Mouse (Mus musculus) left cerebral cortex, postnatal 36 days (tissue): ENCODE measurements around the gene Tnrc6a. TPM values are rescaled to one million over a fixed set of nuclear protein-coding genes. Genes with fewer than 3 reads are reported as not detected.
A peak's percentile ranks its signal among the peaks of the same experiment; 100 is the strongest.
"Not testable (repeated sequence)": the region's sequence is repeated elsewhere in the genome, so short reads cannot be mapped to it uniquely, and the experiment has no call there.

Experiments
- DNase-seq, 2 experiments: peaks; one replicate each; pipeline ENCODE4 v3.0.0; 2021 to 2022; ENCODE audit warnings: low spot score in 2 of 2, mixed read lengths in 1 of 2
- intact Hi-C: fragments of 180-260 bp; cut with DNase I; formaldehyde crosslinking; loops from one replicate; pipeline ENCODE4 v1.15.1; 2025
- total RNA-seq, 2 experiments: library from RNA; stranded (reverse); gene quantifications; 2 replicates each; pipeline ENCODE4 v1.2.3; 2021

Gene Tnrc6a
- 10 to 100 TPM; 43.5 to 59.0 TPM for total RNA-seq

DNA sequence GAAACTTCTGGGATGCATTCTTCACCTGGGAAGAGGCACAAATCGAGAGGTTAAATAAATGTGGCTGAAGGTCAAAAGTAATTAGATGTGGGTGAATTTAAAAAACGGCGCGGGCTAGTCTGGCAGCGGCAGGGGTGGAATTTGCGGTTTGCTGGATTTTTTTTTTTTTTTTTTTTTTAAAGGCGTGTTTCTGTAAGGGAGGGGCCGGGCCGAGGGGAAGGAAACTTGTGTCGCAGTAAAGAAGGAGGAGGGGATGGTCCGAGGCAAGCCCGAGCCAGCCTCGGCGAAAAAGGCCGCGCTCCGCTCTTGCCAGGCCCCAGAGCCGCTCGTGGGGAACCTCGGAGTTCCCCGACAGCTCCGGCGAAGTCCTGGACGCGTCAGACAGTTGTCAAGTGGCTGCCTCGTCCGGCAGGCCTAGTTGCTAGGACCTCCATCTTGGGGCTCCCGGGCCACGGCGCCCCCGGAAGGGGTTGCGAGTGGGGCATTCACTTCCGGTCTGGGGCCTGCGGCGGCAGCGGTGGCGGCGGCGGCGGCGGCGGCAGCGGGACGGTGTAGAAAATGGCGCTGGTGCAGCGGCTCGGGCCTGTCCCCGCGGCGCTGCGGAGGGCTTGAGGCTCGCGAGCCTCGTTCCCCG lies at the start of gene Tnrc6a:
Gene Tnrc6a, plus strand, starts transcription at position 221 of the 634 bp plus-strand sequence.
- DNase-seq, result peak; percentile 95 to 96
- intact Hi-C loops, result loop anchor here (1.0 to 10.0 kb wide), 3 partner anchors 39 to 89 kb away; no protein-coding TSS in a partner anchor

DNA sequence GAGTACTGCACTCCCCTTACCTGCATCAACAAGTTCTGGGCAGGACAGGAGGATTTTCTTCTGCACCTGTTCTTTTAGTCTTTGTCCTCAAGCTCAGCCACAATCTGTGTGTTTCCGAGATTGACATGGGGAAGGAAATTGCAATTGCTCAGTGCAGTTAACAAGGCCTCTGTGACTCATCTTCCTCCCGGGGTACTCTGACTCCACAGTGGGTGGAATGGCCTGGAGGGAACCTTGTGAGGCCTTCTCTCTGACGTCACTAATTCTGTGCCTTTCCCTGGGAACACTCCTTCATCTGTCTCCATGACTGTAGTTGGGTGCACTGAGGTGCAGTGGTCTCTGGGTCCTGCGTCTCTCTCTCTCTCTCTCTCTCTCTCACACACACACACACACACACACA lies 41.4 kb upstream of the Tnrc6a start:
- no peak for DNase-seq
- intact Hi-C loops, result loop anchor here (5.0 kb wide), 1 partner anchor 50 kb away; no protein-coding TSS in a partner anchor

DNA sequence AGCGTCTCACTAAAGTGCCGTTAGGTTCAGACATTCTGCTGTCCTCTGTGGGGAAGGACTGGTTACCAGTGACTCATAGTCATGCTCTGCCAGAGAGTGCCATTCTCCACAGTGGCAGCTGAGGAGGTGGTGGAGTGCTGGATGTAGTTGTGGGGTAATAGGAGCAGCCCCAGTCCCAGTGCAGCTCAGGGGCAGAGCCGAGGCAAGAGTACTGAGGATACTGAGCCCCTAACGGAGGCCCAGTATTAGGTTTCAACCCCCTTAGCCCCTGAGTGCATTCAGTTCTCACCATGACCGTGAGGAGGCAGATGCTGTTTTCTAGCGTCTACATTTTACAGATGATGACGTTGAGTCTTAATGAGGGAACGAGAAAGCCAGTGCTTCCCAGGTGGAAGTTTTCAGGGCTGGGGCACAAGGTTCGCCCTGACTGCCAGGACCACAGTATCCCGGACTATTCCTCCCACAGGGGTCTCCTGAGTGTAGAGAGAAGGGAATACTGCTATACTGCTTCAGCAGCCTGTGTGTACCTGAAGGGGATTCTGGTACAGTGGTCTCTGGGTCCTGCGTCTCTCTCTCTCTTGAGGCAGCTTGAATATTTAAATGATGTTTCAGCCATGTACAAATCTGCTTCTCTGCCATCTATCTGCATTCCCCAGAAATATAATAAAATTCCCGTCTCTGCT lies 40.1 kb upstream of the Tnrc6a start:
- intact Hi-C loops, result loop anchor here (1.0 to 5.0 kb wide), 2 partner anchors 41 to 51 kb away; no protein-coding TSS in a partner anchor
- DNase-seq, result peak; percentile 19 to 27

DNA sequence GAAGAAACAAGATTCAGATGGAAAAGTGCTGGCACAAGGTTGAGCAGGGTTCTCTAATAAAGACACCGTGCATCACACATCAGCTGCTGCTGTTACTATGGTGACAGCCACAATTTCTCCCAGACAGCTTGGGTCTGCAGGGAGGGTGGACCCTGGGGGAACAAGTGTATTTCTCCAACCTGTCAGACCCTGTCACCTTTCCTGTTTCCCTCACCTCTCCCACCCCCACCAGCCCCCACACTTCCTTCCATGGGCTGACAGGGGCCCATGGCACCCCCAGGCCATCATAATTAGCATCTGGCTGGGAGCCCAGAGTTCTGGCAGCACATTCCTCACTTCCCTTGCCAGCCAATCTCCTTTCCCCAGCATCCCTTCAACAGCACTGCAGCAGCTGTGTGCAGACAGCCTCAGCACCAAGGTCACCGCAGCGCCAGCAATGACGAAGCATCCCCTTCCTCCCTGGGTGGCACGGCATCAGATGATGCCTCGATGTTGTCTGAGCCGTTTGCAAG lies 39.4 kb upstream of the Tnrc6a start:
- intact Hi-C loops, result loop anchor here (1.0 to 5.0 kb wide), 2 partner anchors 40 to 52 kb away; no protein-coding TSS in a partner anchor
- DNase-seq, result peak; percentile 74 to 80

DNA sequence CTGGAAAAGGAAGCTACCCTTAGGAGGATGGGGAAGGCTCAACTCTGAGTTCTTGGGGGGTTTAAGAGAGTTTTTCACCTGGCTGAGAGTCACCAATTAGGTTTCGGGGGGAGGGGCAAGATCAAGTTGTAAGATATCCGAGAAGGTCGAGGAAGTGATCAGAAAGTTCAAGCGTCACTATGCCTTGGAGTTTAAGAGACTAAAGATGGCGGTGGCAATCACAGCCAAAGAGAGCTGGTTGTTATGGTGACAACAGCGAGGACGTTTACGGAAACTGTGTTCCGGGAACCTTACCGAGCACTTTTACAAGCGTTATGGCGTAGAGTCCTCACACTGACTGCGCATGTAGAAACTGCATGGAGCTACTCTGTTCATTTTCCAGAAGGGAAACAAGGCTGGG lies 39.0 kb upstream of the Tnrc6a start:
- peak; percentile 23 to 41 for DNase-seq

DNA sequence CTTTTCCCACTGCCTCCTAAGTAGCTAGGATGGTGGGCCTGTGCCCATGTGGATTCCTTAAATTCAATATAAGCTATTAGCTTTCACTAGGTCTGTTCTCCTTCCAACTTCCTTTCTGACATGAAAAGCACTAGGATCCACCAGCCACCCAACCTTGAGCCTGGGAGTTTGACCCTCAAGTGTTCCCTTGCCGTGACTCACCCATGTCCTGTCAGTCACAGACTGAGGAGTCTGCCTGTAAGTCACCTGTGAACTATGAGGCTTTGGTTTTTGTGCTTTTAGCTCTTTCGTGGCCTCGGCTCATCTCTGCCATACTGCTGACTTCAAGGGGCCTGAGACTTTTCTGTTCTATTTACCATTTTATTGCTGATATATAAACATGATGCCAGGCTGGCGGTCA lies 34.8 kb upstream of the Tnrc6a start:
- no peak for DNase-seq
- intact Hi-C loops, result no loop called here

More for the DNA sequence above, 39.0 kb upstream of the Tnrc6a start:
- intact Hi-C loops, result loop anchor here (1.0 to 5.0 kb wide), 2 partner anchors 40 to 52 kb away; no protein-coding TSS in a partner anchor

DNA sequence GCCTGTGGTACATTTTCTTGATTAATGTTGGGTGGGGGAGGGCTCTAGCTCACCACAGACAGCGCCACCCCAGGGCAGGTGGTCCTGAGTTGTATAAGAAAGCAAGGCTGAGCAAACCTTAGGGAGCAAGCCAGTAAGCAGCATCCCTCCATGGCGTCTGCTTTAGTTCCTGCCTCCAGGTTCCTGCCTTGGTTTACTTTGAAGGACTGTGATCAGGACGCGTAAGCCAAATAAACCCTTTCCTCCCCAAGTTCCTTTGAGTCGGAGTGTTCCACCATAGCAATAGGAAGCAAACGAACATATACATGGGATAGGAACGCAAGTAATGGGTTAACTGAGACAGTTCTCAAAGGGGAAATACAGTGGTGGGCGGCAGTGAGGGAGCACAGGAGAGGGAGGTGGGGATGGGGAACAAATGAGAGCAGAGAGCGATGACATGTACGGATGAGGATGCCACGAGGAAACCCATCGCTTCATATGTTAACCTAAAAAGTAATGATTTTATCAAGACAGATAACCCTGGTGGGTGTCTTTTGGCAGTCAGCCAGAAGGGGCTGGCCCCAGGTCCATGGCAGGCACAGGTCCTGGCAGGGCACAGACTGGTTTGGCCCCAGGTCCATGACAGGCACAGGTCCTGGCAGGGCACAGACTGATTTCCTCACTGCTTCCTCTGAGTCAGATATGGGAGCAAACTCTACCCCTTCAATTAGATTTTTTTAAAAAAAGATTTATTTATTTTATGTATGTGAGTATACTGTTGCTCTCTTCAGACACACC lies 27.2 kb upstream of the Tnrc6a start:
- intact Hi-C loops, result no loop called here
- DNase-seq, result no peak

DNA sequence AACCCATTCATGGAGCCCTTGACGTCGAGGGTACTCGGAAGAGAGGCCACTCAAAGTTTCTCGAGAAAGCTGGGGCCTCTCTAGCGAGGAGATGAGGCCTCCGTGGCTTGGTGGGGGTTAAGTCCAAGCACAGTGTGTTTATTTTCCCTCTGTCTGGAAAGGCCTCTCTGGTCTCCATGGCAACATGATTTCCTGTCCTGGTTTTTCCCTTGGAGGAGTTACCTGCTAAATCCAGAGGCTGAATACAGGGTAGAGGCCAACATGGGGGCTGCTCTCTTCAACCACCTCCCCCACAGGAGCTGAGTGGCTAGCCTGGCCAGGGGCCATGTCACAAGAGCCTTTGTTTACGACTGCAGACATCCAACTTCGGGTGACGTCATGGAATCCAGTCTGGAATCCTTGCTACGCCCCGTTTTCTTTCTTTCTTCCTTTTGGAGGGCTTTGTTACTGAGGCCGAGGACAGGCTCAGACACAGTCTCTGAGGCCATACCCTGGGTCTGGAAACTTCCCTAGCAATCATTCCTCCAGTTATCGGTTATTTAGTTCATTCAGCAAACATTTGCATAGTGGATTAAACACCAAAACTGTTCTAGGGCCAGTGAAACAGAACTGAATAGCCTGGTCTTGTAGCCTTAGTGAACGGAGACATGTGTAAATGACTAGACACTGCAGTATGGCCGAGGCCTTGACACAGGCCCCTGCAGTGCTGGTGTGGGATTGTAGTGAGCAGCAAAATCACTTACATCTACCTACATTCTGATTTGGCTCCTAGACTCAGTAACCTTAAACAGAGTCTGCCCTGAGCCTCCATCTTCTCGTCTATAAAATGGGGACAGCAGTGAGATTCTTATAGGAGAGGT lies 25.6 kb upstream of the Tnrc6a start:
- intact Hi-C loops, result no loop called here
- peak; percentile 62 to 63 for DNase-seq

DNA sequence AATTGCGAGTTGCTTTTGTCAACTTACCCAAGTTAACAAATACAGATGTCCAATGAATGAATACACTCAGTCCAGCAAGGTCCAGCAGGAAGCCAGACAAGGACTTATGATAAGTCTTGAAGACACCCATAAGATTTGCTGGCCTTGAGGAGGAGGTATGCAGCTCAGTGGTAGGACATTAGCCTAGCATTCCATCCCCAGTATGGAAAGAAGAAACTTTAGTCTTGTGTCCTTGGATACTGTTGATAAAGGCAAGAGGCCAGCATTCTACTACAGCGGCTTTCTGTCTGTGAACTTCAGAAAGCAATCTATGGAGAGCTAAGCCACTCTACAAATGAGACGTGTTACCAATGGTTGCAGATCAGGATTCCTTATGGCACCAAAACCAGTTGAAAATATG lies 22.4 kb upstream of the Tnrc6a start:
- DNase-seq, result no peak
- intact Hi-C loops, result no loop called here

DNA sequence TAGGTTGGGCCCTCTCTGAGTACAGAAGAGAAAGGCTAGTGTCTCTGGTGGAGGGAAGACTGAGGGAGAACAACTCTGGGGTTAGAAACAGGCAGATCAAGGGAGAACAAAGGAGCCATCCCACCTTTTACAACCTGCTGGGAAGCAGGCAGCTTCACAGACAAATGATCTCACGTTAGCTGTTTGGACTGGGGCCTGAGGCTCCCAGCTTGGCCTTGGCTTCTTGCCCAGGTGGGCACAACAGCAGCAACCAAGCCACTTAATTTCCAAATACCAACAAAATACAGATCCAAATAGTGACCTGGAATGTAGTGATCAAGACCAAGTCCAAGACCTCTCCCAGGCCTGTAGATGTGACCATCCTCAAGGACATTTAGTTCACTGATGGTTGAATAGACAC lies 18.3 kb upstream of the Tnrc6a start:
- intact Hi-C loops, DNase-seq: not testable (repeated sequence)

DNA sequence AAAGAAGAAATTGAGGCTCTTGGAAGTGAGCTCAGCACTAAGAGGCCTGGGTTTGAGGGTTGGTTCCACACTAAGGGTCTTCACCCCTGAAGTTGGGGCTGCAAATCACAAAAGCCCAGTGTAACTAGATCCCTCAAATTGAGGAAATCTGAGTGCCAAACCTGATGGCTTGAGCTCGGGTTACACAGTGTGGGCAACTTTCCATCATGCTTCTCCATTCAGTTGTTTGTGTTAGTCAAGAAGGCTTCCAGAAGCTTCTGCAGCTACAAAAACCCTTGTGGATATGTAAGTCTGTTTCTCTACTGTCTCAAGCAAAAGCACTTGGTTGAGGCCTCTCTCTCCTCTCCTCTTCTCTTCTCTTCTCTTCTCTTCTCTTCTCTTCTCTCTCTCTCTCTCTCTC lies 17.8 kb upstream of the Tnrc6a start:
- DNase-seq, result no peak
- intact Hi-C loops, result no loop called here

DNA sequence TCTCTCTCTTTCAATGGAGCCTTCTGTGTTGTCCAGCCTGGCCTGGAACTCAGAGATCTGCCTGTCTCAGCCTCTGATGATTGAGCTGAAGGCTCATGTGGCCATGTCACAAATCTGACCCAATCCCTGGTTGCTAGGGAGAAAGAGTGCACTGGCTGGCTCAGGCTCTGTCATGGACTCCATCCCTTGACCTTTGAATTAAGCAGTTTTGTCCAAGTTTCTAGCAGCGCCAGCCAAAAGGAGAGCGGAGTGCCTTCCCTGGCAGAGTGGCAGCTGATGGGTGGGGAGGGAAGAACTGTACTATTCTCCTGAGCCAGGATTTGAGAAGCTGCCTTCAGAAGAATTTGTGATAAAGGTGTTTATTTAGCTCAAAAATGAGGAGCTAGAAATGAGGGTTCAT lies 17.4 kb upstream of the Tnrc6a start:
- intact Hi-C loops, result no loop called here
- no peak for DNase-seq

DNA sequence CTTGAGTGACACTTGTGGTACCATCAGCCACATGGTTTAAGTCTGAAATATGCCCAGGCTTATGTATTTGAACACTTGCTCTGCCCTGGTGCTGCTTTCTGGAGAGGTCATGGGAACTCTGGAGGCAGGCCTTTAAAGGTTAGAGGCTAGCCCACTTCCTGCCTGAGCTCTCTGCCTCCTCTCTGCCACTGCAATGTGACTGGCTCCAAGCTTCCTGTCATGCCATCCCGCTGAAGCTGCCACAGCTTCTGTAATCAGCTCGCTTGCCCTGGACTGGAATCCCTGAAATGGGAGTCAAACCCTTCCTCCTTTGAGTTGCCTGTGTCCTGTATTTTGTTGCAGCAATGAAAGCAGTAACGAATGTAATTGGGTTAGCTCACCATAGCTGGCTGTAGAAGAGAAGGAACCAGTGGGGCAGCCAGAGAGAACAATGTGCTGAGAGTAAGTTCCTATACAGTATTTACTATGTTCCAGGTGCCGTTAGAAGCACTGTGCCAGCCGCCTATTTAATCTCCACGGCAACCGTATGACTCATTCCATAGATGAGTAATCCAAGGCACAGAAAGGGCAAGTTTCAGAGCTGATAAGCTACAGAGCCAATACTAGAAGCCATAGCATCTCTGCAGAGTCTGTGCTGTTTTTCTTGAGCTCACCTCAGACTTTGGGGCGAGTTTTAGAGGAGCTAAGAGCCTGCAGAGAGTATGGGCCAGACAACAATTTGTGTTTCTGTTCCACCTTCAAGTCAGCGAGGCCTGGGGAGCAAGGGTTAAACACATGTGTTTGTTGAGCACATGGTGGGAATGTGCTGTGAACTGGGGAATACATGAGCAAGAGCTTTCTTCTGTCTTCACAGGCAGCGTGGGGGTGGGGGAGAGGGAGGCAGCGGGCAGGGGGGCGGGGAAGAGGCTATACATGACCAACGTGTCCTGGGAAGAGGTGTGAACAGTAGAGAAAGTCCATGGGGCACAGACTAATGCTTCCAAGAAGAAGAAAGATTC lies 15.3 kb upstream of the Tnrc6a start:
- peak; percentile 18 to 21 for DNase-seq
- intact Hi-C loops, result no loop called here

DNA sequence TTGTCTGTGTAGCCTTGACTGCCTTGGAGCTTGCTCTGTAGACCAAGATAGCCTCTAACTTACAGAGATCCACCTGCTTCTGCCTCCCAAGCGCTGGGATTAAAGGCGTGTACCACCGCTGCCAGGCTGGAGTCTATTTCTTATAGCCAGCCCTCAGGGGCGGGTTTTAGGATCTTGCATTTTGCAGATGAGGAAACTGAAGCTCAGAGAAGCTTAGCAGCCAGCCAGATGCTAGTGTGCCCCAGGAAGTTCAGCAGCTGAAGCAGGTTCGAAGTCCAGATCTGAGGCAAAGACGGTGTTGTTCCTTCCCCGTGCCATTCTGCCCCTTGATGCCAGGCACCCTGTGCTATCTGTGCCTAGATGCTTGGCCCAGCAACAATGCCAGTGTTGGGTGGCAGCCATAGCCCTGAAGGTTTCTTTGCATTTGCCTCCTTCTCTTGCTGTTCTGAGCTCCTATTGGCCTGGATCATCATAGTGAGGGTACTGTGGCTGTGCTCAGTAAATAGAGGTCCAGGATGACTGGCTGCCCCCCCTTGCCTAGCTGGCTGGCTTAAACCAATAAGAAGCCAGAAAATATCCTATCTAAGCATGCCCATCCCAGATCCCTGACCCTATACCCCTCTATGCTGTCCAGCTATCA lies 14.2 kb upstream of the Tnrc6a start:
- intact Hi-C loops, result no loop called here

DNA sequence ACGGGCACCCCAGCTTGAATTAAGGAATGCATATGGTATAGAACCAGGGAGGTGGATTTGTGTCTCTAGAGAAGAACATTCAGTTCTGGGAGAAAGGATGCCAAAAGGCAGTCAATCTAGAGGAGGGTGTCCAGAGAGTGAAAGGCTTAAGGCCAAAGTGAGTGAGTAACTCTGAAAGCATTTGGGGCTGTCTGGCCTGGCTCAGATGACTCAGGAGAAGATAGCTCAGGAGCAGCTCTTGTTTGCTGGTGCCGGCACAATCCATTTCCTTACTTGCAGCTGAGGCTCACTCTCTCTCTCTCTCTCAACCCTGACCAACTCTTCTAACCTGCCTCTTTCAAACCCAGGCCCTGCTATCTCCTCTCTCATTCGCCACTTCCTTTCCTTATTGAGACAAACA lies 13.6 kb upstream of the Tnrc6a start:
- intact Hi-C loops, result no loop called here
- no peak for DNase-seq

More for the DNA sequence above, 14.2 kb upstream of the Tnrc6a start:
- no peak for DNase-seq

DNA sequence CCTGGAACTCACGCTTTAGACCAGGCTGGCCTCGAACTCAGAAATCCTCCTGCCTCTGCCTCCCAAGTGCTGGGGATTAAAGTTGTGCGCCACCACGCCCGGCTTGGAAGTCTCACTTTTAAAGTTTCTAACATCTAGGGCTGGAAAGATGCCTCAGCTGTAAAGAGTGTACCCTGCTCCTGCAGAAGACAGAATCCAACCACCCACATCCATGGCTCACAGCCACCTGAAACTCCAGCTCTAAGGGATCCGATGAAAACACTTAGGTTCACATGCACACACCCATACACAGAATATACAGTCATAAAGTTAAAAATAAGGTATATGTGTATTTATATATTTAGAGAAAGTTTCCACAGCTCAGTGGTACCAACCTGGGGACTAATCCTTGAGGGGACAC lies 10.1 kb upstream of the Tnrc6a start:
- DNase-seq, result no peak
- intact Hi-C loops, result no loop called here

DNA sequence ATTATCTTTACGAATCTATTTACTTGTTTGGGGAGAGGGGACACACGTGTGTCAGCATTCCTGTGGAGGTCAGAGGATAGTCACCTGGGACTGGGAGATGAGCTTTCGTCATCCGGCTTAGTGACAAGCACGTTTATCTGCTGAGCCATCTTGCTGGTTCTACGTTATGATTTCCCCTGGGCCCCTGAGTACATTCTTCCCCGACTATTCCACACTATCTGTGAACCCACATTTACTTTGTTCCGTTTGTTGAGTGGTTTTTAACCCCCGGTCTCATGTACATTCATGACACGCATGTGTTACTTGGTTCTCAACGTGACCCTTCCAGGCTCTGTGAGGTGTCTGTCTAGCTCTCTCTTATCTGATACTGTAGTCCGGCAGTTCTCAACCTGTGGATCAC lies 6.9 kb upstream of the Tnrc6a start:
- intact Hi-C loops, result no loop called here
- DNase-seq, result no peak

DNA sequence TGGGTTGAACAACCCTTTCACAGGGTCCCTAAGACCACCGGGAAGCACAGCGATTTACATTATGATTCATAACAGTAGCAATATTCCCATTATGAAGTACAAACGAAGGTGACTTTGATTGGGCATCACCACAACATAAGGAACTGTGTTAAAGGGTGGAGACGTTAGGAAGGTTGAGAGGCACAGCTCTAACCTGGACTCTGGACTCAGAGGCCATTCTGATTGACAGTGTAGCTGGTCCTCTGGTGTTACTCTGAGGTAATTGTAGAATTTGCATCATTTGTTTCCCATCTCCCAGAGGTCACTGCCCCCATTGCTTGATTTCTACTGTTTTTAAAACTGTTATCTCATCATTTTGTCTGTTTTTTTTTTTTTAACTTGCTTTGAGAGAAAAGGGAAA lies 6.5 kb upstream of the Tnrc6a start:
- intact Hi-C loops, result no loop called here
- DNase-seq, result no peak
